Mouse (Mus musculus) MEL (cell line): Measurements from ENCODE around the gene Atp8b4. TPM values are rescaled to one million over a fixed set of nuclear protein-coding genes. Genes with fewer than 3 reads are reported as not detected.

ENCODE experiments used
- DNase-seq: peaks from one replicate; pipeline ENCODE4 v3.0.0; 2011; ENCODE audit warnings: low read depth, low spot score
- H3K27ac ChIP-seq: 2 replicates; pipeline ENCODE4 v1.5.1; 2012; ENCODE audit warnings: low read depth, mild to moderate bottlenecking, control low read depth, low read length, moderate library complexity; ENCODE audit not compliant: control insufficient read depth
- H3K27me3 ChIP-seq, 2 experiments: fragments of 150-350 bp in 1 of 2; sonication (generic) in 1 of 2; 2 replicates each; pipeline ENCODE4 v1.6.1; 2012; ENCODE audit warnings: low read length in 2 of 2, mild to moderate bottlenecking in 2 of 2, improper control_type of control experiment in 1 of 2, moderate library complexity in 1 of 2; ENCODE audit not compliant: insufficient read depth in 2 of 2, control insufficient read depth in 1 of 2
- H3K36me3 ChIP-seq, 2 experiments: 2 replicates each; pipeline ENCODE4 v1.6.1; 2012 to 2014; ENCODE audit warnings: low read length in 2 of 2, improper control_type of control experiment in 1 of 2, inconsistent platforms in 1 of 2, mild to moderate bottlenecking in 1 of 2; ENCODE audit not compliant: insufficient read depth in 2 of 2, control insufficient read depth in 1 of 2
- H3K4me1 ChIP-seq, 2 experiments: fragments of 150-350 bp in 1 of 2; sonication (generic) in 1 of 2; 2 replicates each; pipeline ENCODE4 v1.6.1; 2012; ENCODE audit warnings: low read length in 2 of 2, improper control_type of control experiment in 1 of 2, mild to moderate bottlenecking in 1 of 2; ENCODE audit not compliant: insufficient read depth in 2 of 2, control insufficient read depth in 1 of 2
- H3K4me3 ChIP-seq, 2 experiments: fragments of 150-350 bp in 1 of 2; sonication (generic) in 1 of 2; 2 replicates each; pipeline ENCODE4 v1.5.1; 2012; ENCODE audit warnings: low read depth in 2 of 2, low read length in 2 of 2, mild to moderate bottlenecking in 2 of 2, moderate library complexity in 2 of 2, control low read depth in 1 of 2, improper control_type of control experiment in 1 of 2; ENCODE audit not compliant: control insufficient read depth in 1 of 2, insufficient read depth in 1 of 2
- H3K79me2 ChIP-seq: 2 replicates; pipeline ENCODE4 v1.6.1; 2012; ENCODE audit warnings: mild to moderate bottlenecking, low read length, moderate library complexity; ENCODE audit not compliant: control insufficient read depth, poor library complexity, insufficient read depth
- H3K9ac ChIP-seq: 2 replicates; pipeline ENCODE4 v1.6.1; 2012; ENCODE audit warnings: low read depth, mild to moderate bottlenecking, control low read depth, low read length, moderate library complexity; ENCODE audit not compliant: control insufficient read depth, poor library complexity, severe bottlenecking
- H3K9me3 ChIP-seq: fragments of 150-350 bp; sonication (generic); replicated peaks from 2 replicates; pipeline ENCODE4 v1.6.1; 2012; ENCODE audit warnings: mild to moderate bottlenecking, low read length, improper control_type of control experiment, moderate library complexity; ENCODE audit not compliant: insufficient read depth
- BHLHE40 ChIP-seq: IDR thresholded peaks from 2 replicates; pipeline ENCODE4 v1.6.1; 2012; ENCODE audit warnings: low read depth, mild to moderate bottlenecking, inconsistent platforms, low read length, improper control_type of control experiment, borderline replicate concordance
- CHD1 ChIP-seq: IDR thresholded peaks from 2 replicates; pipeline ENCODE4 v1.6.1; 2012; ENCODE audit warnings: low read depth, mild to moderate bottlenecking, inconsistent platforms, low read length, improper control_type of control experiment
- CTCF ChIP-seq, 3 experiments: IDR thresholded peaks in 2 of 3; conservative IDR thresholded peaks in 1 of 3; 2 replicates each; pipeline ENCODE4 v1.5.1; 2011 to 2012; ENCODE audit warnings: low read length in 3 of 3, low read depth in 2 of 3, mild to moderate bottlenecking in 2 of 3, improper control_type of control experiment in 1 of 3, inconsistent platforms in 1 of 3, mixed read lengths in 1 of 3, moderate library complexity in 1 of 3; ENCODE audit not compliant: control insufficient read depth in 1 of 3, insufficient read depth in 1 of 3, poor library complexity in 1 of 3, severe bottlenecking in 1 of 3
- ELF1 ChIP-seq: IDR thresholded peaks from 2 replicates; pipeline ENCODE4 v1.6.1; 2014; ENCODE audit warnings: low read depth, mild to moderate bottlenecking, inconsistent platforms, low read length, improper control_type of control experiment, moderate library complexity
- EP300 ChIP-seq, 2 experiments: IDR thresholded peaks; 2 replicates each; pipeline ENCODE4 v1.6.1; 2011; ENCODE audit warnings: improper control_type of control experiment in 2 of 2, low read length in 2 of 2, low read depth in 1 of 2, mild to moderate bottlenecking in 1 of 2
- ETS1 ChIP-seq: IDR thresholded peaks from 2 replicates; pipeline ENCODE4 v1.6.1; 2012; ENCODE audit warnings: low read depth, mild to moderate bottlenecking, inconsistent platforms, low read length, improper control_type of control experiment, moderate library complexity
- GABPA ChIP-seq: IDR thresholded peaks from 2 replicates; pipeline ENCODE4 v1.6.1; 2012; ENCODE audit warnings: low read depth, mild to moderate bottlenecking, inconsistent platforms, low read length, improper control_type of control experiment, moderate library complexity
- GATA1 ChIP-seq: IDR thresholded peaks from 2 replicates; pipeline ENCODE4 v1.6.1; 2011; ENCODE audit warnings: low read depth, low read length, improper control_type of control experiment
- HCFC1 ChIP-seq: IDR thresholded peaks from 2 replicates; pipeline ENCODE4 v1.6.1; 2012; ENCODE audit warnings: low read depth, mild to moderate bottlenecking, inconsistent platforms, low read length, improper control_type of control experiment, moderate library complexity
- JUND ChIP-seq: IDR thresholded peaks from 2 replicates; pipeline ENCODE4 v1.6.1; 2011; ENCODE audit warnings: low read depth, mild to moderate bottlenecking, improper control_type of control experiment, low read length
- KAT2A ChIP-seq: conservative IDR thresholded peaks from 2 replicates; pipeline ENCODE4 v1.6.1; 2012; ENCODE audit warnings: low read depth, low read length, improper control_type of control experiment, inconsistent platforms
- MYB ChIP-seq: IDR thresholded peaks from 2 replicates; pipeline ENCODE4 v1.6.1; 2011; ENCODE audit warnings: mild to moderate bottlenecking, low read depth, low read length, improper control_type of control experiment
- RAD21 ChIP-seq: IDR thresholded peaks from 2 replicates; pipeline ENCODE4 v1.6.1; 2011; ENCODE audit warnings: mild to moderate bottlenecking, low read depth, low read length, improper control_type of control experiment
- SMC3 ChIP-seq: IDR thresholded peaks from 2 replicates; pipeline ENCODE4 v1.6.1; 2011; ENCODE audit warnings: low read depth, low read length, improper control_type of control experiment
- TAL1 ChIP-seq: IDR thresholded peaks from 2 replicates; pipeline ENCODE4 v1.6.1; 2012; ENCODE audit warnings: mild to moderate bottlenecking, inconsistent platforms, low read length, moderate library complexity, mixed read lengths
- TBP ChIP-seq: IDR thresholded peaks from 2 replicates; pipeline ENCODE4 v1.8.0; 2011; ENCODE audit warnings: low read depth, low read length, improper control_type of control experiment
- TCF12 ChIP-seq: IDR thresholded peaks from 2 replicates; pipeline ENCODE4 v1.6.1; 2014; ENCODE audit warnings: low read depth, mild to moderate bottlenecking, inconsistent platforms, low read length, improper control_type of control experiment, moderate library complexity
- USF1 ChIP-seq: IDR thresholded peaks from 2 replicates; pipeline ENCODE4 v1.6.1; 2014; ENCODE audit warnings: low read depth, mild to moderate bottlenecking, inconsistent platforms, low read length, improper control_type of control experiment, moderate library complexity
- USF2 ChIP-seq, 2 experiments: IDR thresholded peaks; 2 replicates each; pipeline ENCODE4 v1.6.1; 2011 to 2012; ENCODE audit warnings: improper control_type of control experiment in 2 of 2, low read length in 2 of 2, borderline replicate concordance in 1 of 2, inconsistent platforms in 1 of 2, low read depth in 1 of 2, mild to moderate bottlenecking in 1 of 2; ENCODE audit not compliant: insufficient read depth in 1 of 2
- ZKSCAN1 ChIP-seq: IDR thresholded peaks from 2 replicates; pipeline ENCODE4 v1.6.1; 2012; ENCODE audit warnings: low read depth, mild to moderate bottlenecking, inconsistent platforms, low read length, improper control_type of control experiment, moderate library complexity
- polyA plus RNA-seq, 2 experiments: library from polyadenylated mRNA; stranded (reverse) in 1 of 2; unstranded in 1 of 2; fragments of >175 nt in 1 of 2; fragments of >200 nt in 1 of 2; gene quantifications; 2 replicates each; pipeline versions ENCODE4 v1.2.1 to v1.2.4; 2012; ENCODE audit warnings: low replicate concordance in 2 of 2, low read depth in 1 of 2; ENCODE audit not compliant: insufficient read length in 2 of 2, insufficient read depth in 1 of 2, missing spikeins in 1 of 2
- total RNA-seq: library from RNA; depleted of rRNA; stranded (reverse); fragments of 300-350 nt; gene quantifications from 2 replicates; pipeline ENCODE4 v1.2.3, GENCODE M21; 2012

Gene Atp8b4
- total and polyA plus RNA-seq, 3 experiments = not detected

GRCm38 (mm10) chr2:126318071-126318470, 182.4 kb downstream of the Atp8b4 start:
- no peaks in the 10 kb centered on the region for H3K79me2 ChIP-seq
- H3K27me3 ChIP-seq = no peaks in the 10 kb centered on the region
- no peak overlapping the region for H3K4me3 ChIP-seq
- H3K4me1 ChIP-seq = peaks cover 0 to 2% of the 10 kb centered on the region in 2 experiments; a peak in 2 of 4 replicates
- DNase-seq = no peak
- no peak overlapping the region for H3K27ac ChIP-seq
- no peak overlapping the region for H3K9ac ChIP-seq
- no peaks in the 10 kb centered on the region for H3K9me3 ChIP-seq
- TF ChIP-seq GABPA (no peak), JUND (no peak), SMC3 (no peak), TAL1 (no peak), RAD21 (no peak), USF1 (no peak), ETS1 (no peak), USF2 (IDR thresholded peaks at IDR 0.05; ENCODE audit: borderline replicate concordance in 1 of 2, insufficient read depth in 1 of 2, low read depth in 1 of 2, low read length in 2 of 2) (no peak), CTCF (IDR thresholded peaks at IDR 0.05 in 2 of 3, conservative IDR thresholded peaks at IDR 0.05 in 1 of 3; ENCODE audit: control insufficient read depth in 1 of 3, insufficient read depth in 1 of 3, low read depth in 2 of 3, low read length in 3 of 3, poor library complexity in 1 of 3, severe bottlenecking in 1 of 3) (no peak)
- peaks cover 0 to 2% of the 10 kb centered on the region in 2 experiments; a peak in 1 of 4 replicates for H3K36me3 ChIP-seq

- TF ChIP-seq RAD21 (no peak), TCF12 (peak; percentile 38; the same call in 1 of the 2 replicates), TBP (no peak), KAT2A (no peak), CHD1 (no peak), ELF1 (no peak), BHLHE40 (no peak), HCFC1 (no peak), GATA1 (0 out of 2 replicates have a peak, but pooled peaks have one; percentile 4), MYB (peak; percentile 90), ZKSCAN1 (no peak), EP300 (IDR thresholded peaks at IDR 0.05; ENCODE audit: low read depth in 1 of 2, low read length in 2 of 2) (peak; percentile 47 to 85)
- peak; percentile 18 for DNase-seq
- H3K4me1 ChIP-seq = peaks cover 0 to 2% of the 10 kb centered on the region in 2 experiments; a peak in 1 of 4 replicates
These were observed 183.5 kb downstream of the Atp8b4 start for GRCm38 (mm10) chr2:126316942-126317341.

More at GRCm38 (mm10) chr2:126316942-126317341, 183.5 kb downstream of the Atp8b4 start:
- Histone ChIP-seq H3K36me3 (peaks cover 0 to 2% of the 10 kb centered on the region in 2 experiments; a peak in 1 of 4 replicates), H3K4me3 (no peak overlapping the region), H3K27ac (peak overlapping the region; percentile 36), H3K79me2 (no peaks in the 10 kb centered on the region), H3K9me3 (no peaks in the 10 kb centered on the region), H3K27me3 (no peaks in the 10 kb centered on the region), H3K9ac (no peak overlapping the region)
